Mouse (Mus musculus) forebrain, embryonic 16.5 days (tissue): ENCODE measurements around the gene Csrp3. TPM values are rescaled to one million over a fixed set of nuclear protein-coding genes. Genes with fewer than 3 reads are reported as not detected.

Experiments used
- ATAC-seq: fragments of 200-750 bp; cut with Nextera tagmentation; 2 replicates; pipeline ENCODE4 v1.8.0; 2017; ENCODE audit warnings: mild to moderate bottlenecking, moderate library complexity
- H3K27ac ChIP-seq: fragments of 300-500 bp; sonication (generic); 2 replicates; pipeline ENCODE4 v1.5.1; 2014; ENCODE audit warnings: low read length, control low read depth
- H3K27me3 ChIP-seq: fragments of 300-500 bp; sonication (generic); replicated peaks from 2 replicates; pipeline ENCODE4 v1.6.1; 2014; ENCODE audit warnings: low read length; ENCODE audit not compliant: control insufficient read depth, insufficient read depth
- H3K36me3 ChIP-seq: fragments of 300-500 bp; sonication (generic); 2 replicates; pipeline ENCODE4 v1.6.1; 2014; ENCODE audit not compliant: control insufficient read depth, insufficient read depth
- H3K4me1 ChIP-seq: fragments of 300-500 bp; sonication (generic); replicated peaks from 2 replicates; pipeline ENCODE4 v1.6.1; 2014; ENCODE audit warnings: low read length; ENCODE audit not compliant: control insufficient read depth, insufficient read depth
- H3K4me2 ChIP-seq: fragments of 300-500 bp; sonication (generic); 2 replicates; pipeline ENCODE4 v1.6.1; 2014; ENCODE audit warnings: mild to moderate bottlenecking, low read length, control low read depth
- H3K4me3 ChIP-seq: fragments of 300-500 bp; sonication (generic); replicated peaks from 2 replicates; pipeline ENCODE4 v1.5.1; 2014; ENCODE audit warnings: mild to moderate bottlenecking, low read length, control low read depth
- H3K9ac ChIP-seq: fragments of 300-500 bp; sonication (generic); replicated peaks from 2 replicates; pipeline ENCODE4 v1.6.1; 2014; ENCODE audit warnings: low read depth, low read length, control low read depth
- H3K9me3 ChIP-seq: fragments of 300-500 bp; sonication (generic); 2 replicates; pipeline ENCODE4 v1.6.1; 2016; ENCODE audit warnings: low read length; ENCODE audit not compliant: control insufficient read depth
- WGBS: fragments of 180-500 bp; shearing (Covaris S2); extraction: QIAGEN DNeasy Blood & Tissue Kit; methylation state at CpG from one replicate; pipeline ENCODE4 v1.1.7; 2014; 5-methylcytosine and 5-hydroxymethylcytosine counted together
- polyA plus RNA-seq: library from polyadenylated mRNA; unstranded; fragments of >200 nt; fragmentation: Nextera tagmentation; extraction: Ambion mirVana; gene quantifications from 2 replicates; pipeline ENCODE4 v1.2.1, GENCODE M21; 2015

The Csrp3 gene
- polyA plus RNA-seq, 1 experiment from 2014 or later: not detected

DNA sequence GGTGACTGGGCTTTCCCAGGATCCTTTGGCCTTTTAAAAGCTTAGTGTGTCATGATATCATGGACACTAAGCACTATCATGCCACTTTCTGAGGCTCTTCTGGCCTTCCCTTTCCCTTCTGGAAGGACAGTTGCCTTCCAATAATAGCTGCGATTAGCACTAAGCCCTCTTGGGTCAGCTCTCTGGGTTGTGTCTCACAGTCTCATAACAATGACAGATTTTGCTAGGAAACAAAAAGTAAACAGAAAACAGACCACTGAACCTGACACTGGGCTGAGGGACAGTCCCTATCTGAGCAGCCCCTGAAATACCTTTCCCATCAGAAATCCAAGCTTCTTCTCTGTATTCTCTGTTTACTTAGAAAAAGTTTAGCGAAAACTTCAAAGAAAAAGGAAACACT lies 7.3 kb downstream of the Csrp3 start:
- Histone ChIP-seq H3K27me3 (no peaks in the 10 kb centered on the region), H3K36me3 (no peaks in the 10 kb centered on the region), H3K4me2 (no peak overlapping the region), H3K27ac (no peak overlapping the region), H3K4me1 (no peaks in the 10 kb centered on the region), H3K9me3 (no peaks in the 10 kb centered on the region), H3K4me3 (no peak overlapping the region), H3K9ac (no peak overlapping the region)
- ATAC-seq: no peak
- 86% methylated on average over 2 of the region's 2 CpGs for WGBS

DNA sequence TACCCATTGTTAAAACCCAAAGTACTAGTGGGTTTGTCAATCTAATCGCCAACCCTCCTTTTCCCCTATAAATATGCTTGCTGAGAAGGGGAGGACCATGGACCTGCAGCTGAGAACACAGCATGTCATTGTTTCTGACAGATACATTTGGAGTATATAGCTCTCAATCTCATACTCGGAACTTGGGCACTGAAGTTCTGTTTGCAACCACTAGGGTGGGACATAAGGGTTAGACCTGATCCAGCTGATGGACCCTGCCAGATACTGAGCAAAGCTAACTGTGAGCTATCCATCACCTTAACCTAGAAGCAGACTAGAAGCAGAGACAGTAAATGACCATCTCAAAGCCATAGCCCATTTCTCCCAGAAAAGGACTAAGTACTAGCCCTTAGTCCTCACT lies 9.4 kb downstream of the Csrp3 start:
- ATAC-seq: no peak
- Histone ChIP-seq H3K27ac (no peak overlapping the region), H3K4me2 (no peak overlapping the region), H3K27me3 (no peaks in the 10 kb centered on the region), H3K36me3 (no peaks in the 10 kb centered on the region), H3K9ac (no peak overlapping the region), H3K4me1 (peaks cover 4% of the 10 kb centered on the region; the same call in 1 of the 2 replicates), H3K9me3 (no peaks in the 10 kb centered on the region), H3K4me3 (no peak overlapping the region)
- 73% methylated on average over 2 of the region's 2 CpGs for WGBS

DNA sequence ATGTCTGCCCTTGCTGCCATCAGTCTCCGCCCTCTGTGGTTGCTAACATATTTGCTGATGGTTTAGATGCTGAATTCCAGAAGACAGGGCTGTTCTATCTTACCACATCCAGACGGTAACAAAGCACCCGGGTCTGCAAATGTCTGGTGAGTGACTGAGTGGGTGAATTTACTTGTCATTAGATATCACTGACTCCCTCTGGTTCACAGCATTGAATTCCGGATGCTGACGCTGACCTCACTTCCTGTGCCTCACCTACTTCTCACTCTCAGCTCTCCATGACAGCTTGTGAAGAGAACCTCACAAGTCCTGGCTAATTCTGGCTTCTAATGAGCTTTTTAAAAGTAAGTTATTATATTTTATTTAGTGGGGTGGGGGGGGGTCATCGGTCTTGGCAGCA lies 10.9 kb downstream of the Csrp3 start:
- Histone ChIP-seq H3K27ac (no peak overlapping the region), H3K4me3 (no peak overlapping the region)

DNA sequence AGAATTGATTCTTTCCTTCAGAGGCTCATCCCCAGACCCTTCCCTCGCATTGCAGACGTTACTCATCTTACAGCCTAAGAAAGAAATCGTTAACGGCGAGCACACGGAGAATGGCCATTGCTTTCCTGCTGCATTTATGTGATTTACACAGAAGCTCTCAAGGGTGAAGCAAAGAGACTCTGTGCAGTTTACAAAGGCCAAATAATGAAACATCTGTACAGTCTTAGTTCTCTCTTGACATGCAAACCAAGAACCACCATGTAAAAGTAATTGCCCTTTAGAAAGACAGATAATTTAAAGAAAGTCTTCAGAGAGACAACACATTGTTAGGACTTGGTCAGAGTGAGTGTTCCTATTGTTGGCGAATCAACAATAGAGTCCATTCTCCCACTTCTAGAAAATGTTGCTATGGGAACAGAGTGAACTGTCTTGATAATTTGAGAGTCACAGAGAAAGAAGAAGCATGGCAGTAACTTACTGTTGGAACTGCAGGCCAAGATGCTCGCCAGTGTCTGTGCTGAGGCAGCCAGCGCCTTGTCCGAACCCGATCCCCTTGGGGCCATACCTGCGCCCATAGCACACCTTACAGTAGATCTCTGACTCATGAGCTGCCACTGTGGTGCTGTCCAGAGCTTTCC lies 12.7 kb downstream of the Csrp3 start:
- H3K4me3 ChIP-seq: no peak overlapping the region
- no peak overlapping the region for H3K9ac ChIP-seq
- ATAC-seq: no peak
- H3K4me2 ChIP-seq: no peak overlapping the region
- no peaks in the 10 kb centered on the region for H3K9me3 ChIP-seq
- no peaks in the 10 kb centered on the region for H3K36me3 ChIP-seq
- peaks cover 4% of the 10 kb centered on the region; the same call in 1 of the 2 replicates for H3K4me1 ChIP-seq
- no peak overlapping the region for H3K27ac ChIP-seq
- H3K27me3 ChIP-seq: no peaks in the 10 kb centered on the region
- WGBS: 48% methylated on average over 12 of the region's 12 CpGs

More for the DNA sequence above, 10.9 kb downstream of the Csrp3 start:
- no peak overlapping the region for H3K9ac ChIP-seq
- ATAC-seq: no peak
- H3K4me1 ChIP-seq: peaks cover 4% of the 10 kb centered on the region; the same call in 1 of the 2 replicates
- no peaks in the 10 kb centered on the region for H3K36me3 ChIP-seq
- 85% methylated on average over 6 of the region's 6 CpGs for WGBS
- no peak overlapping the region for H3K4me2 ChIP-seq
- no peaks in the 10 kb centered on the region for H3K27me3 ChIP-seq
- no peaks in the 10 kb centered on the region for H3K9me3 ChIP-seq

DNA sequence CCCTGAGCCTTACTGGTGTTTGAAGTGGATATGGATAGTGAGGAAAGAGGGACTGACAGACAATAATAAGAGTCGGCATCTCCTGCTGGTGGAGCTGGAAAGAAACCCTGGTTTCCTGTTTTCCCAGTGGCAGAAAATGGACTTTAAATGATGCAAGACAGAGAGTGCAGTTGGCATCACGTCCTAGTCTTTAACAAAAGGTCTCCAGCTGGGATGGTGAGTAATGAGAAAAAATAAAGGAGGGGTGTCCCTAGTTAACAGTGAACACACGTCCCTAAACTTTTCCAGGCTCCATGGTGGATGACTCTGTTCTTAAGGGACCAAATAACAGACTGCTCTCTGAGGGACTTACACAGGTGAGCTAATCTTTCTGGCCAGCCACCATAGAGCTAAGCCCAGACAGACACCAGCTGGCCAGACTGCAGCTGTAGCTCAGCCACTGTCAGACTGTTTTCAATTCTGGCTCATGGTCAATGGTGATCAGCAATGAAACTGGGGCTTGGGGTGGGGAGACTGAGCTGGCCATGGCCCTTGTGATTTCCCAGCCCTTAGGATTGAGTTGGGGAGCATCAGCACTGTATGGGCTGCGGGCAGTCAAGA lies 13.4 kb downstream of the Csrp3 start:
- ATAC-seq: 0 out of 2 replicates have a peak, but pooled peaks have one; percentile 31
- H3K36me3 ChIP-seq: no peaks in the 10 kb centered on the region
- H3K27ac ChIP-seq: no peak overlapping the region
- peaks cover 4% of the 10 kb centered on the region; the same call in 1 of the 2 replicates for H3K4me1 ChIP-seq
- 40% methylated on average over 4 of the region's 4 CpGs for WGBS
- no peak overlapping the region for H3K9ac ChIP-seq
- H3K9me3 ChIP-seq: no peaks in the 10 kb centered on the region
- no peak overlapping the region for H3K4me2 ChIP-seq
- no peak overlapping the region for H3K4me3 ChIP-seq
- H3K27me3 ChIP-seq: no peaks in the 10 kb centered on the region

DNA sequence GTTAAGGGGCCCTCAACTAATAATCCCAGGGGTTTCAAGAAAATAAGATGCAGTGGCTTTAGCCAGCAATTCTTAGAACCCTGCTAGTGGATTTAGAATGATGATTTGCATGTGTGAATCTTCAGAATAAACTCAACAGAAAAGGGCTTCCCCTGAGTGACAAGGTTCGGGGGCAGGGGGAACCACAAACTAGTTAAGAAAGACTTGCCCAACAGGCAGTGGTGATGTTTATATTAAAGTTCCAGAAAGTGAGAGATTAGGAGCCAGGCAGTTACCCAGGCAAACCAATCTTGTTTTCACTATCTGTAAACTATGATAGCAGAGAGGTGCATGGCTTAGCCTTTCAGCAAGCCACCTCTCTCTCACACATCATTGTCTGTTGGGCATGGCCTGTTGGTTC lies 15.1 kb downstream of the Csrp3 start:
- WGBS: 88% methylated on average over 1 of the region's 1 CpGs
- no peaks in the 10 kb centered on the region for H3K27me3 ChIP-seq

DNA sequence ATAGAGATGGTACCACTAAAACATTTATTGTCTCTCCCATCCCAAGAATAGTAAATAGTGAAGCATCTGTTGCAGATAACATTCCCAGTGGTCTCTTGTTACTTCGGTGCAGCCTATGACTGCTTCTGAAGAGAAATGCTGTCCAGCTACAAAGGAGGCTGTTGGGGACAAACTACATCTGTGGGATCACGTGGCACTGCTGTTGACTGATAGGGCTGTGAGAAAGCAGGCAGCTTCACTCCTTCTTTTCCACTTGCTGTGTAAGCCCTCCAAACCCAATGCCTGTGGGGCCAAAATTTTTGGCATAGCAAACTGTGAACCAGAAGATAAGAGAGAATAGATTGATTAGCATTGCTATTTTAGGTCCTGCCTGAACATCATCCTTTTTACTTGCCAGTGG lies 17.4 kb downstream of the Csrp3 start:
- Histone ChIP-seq H3K4me2 (no peak overlapping the region), H3K9me3 (no peaks in the 10 kb centered on the region), H3K27me3 (no peaks in the 10 kb centered on the region), H3K36me3 (peaks cover 18% of the 10 kb centered on the region), H3K9ac (no peak overlapping the region), H3K4me3 (no peak overlapping the region), H3K27ac (no peak overlapping the region), H3K4me1 (peaks cover 4% of the 10 kb centered on the region; the same call in 1 of the 2 replicates)
- ATAC-seq: no peak
- 74% methylated on average over 2 of the region's 2 CpGs for WGBS

More for the DNA sequence above, 15.1 kb downstream of the Csrp3 start:
- no peak overlapping the region for H3K9ac ChIP-seq
- H3K4me3 ChIP-seq: no peak overlapping the region
- peaks cover 1% of the 10 kb centered on the region; the same call in 1 of the 2 replicates for H3K36me3 ChIP-seq
- H3K27ac ChIP-seq: no peak overlapping the region
- no peak overlapping the region for H3K4me2 ChIP-seq
- H3K9me3 ChIP-seq: no peaks in the 10 kb centered on the region
- H3K4me1 ChIP-seq: peaks cover 4% of the 10 kb centered on the region; the same call in 1 of the 2 replicates
- no peak for ATAC-seq

DNA sequence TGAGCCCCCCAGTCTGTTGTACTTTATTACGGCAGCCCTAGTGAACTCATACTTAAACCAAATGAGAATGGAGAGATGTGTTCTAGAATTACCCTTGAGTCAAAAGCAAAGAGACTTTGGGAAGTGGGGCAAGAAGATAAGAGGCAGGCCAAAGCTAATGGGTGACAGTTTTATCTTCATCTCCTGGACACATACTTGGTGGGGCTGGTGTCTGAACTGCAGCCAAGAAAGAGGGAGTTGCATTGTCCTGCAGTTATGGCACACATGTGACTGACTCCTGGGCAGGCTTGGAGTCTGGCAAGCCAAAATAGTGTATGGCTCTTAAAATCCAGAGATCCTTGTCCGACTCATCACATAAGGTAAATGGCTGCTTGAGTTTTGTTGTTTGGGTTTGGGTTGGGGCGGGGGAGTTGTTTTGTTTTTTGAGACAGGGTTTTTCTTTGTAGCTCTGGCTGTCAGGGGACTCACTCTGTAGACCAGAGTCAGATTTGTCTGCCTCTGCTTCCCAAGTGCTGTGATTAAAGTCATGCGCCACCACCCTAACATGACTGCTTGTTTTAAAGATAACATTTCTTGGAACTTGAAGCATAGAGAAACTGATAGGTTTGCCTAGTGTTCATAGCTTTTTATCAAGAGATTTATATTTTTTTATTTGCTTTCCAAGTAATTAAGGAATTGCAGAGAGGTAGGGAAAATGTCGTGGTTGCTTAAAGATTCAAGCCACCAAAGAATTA lies 18.5 kb downstream of the Csrp3 start:
- no peak overlapping the region for H3K9ac ChIP-seq
- 81% methylated on average over 5 of the region's 5 CpGs for WGBS
- no peaks in the 10 kb centered on the region for H3K9me3 ChIP-seq
- H3K4me2 ChIP-seq: no peak overlapping the region
- ATAC-seq: no peak
- H3K36me3 ChIP-seq: peaks cover 25% of the 10 kb centered on the region
- H3K27me3 ChIP-seq: no peaks in the 10 kb centered on the region
- H3K4me3 ChIP-seq: no peak overlapping the region
- H3K4me1 ChIP-seq: no peaks in the 10 kb centered on the region; the same call in 1 of the 2 replicates
- no peak overlapping the region for H3K27ac ChIP-seq

DNA sequence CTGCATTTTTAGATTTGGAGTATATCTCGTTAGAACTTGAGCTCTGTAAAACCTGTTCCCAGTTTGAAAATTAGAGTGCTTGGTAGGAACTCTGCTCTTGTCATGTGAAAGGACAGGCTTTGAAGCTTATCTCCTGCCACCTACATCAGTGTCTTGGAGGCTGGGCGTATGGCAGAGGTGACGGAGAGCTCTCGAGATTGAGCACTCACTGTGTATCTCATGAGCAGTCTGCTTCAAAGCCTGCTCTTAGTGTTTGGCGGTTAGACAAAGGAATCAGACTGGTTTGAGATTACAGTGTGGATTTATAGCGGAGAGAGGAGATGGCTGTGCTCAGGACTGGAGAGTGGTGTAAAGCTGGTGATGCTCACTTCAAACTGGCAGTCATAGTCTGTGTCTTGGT lies 22.7 kb downstream of the Csrp3 start:
- H3K4me1 ChIP-seq: no peaks in the 10 kb centered on the region
- no peak for ATAC-seq
- H3K9ac ChIP-seq: no peak overlapping the region
- peaks cover 45% of the 10 kb centered on the region for H3K36me3 ChIP-seq
- H3K27ac ChIP-seq: no peak overlapping the region
- no peak overlapping the region for H3K4me3 ChIP-seq
- no peak overlapping the region for H3K4me2 ChIP-seq
- 93% methylated on average over 6 of the region's 6 CpGs for WGBS
- H3K27me3 ChIP-seq: no peaks in the 10 kb centered on the region
- no peaks in the 10 kb centered on the region for H3K9me3 ChIP-seq
